Mouse (Mus musculus) common myeloid progenitor, adult 5-6 weeks (primary cell): Measurements from ENCODE around the gene Snx21. TPM values are rescaled to one million over a fixed set of nuclear protein-coding genes. Genes with fewer than 3 reads are reported as not detected.
"Not testable (repeated sequence)": the region's sequence is repeated elsewhere in the genome, so short reads cannot be mapped to it uniquely, and the experiment has no call there.

Source experiments
- ATAC-seq: replicated peaks from 2 replicates; pipeline ENCODE4 v1.8.0; 2016; ENCODE audit warnings: low read depth, mild to moderate bottlenecking, moderate TSS enrichment, inconsistent platforms; ENCODE audit not compliant: poor library complexity, severe bottlenecking
- total RNA-seq: library from RNA; stranded (forward); fragments of 200-1000, 187-1606 nt; gene quantifications from 2 replicates; pipeline ENCODE4 v1.2.3, GENCODE M21; 2017

Snx21 gene
- total RNA-seq, 1 experiment from 2014 or later = 0.23 TPM

DNA sequence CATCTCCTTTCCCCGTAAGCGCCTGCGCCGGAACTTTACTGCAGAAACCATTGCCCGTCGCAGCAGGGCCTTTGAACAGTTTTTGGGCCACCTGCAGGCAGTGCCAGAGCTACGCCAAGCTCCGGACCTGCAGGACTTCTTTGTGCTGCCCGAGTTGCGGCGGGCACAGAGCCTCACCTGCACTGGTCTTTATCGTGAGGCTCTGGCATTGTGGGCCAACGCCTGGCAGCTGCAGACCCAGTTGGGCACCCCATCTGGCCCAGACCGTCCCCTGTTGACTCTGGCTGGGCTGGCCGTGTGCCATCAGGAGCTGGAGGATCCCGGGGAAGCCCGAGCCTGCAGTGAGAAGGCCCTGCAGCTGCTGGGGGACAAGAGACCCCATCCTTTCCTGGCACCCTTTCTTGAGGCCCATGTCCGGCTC is 6.2 kb downstream of the Snx21 start:
- ATAC-seq = no peak

DNA sequence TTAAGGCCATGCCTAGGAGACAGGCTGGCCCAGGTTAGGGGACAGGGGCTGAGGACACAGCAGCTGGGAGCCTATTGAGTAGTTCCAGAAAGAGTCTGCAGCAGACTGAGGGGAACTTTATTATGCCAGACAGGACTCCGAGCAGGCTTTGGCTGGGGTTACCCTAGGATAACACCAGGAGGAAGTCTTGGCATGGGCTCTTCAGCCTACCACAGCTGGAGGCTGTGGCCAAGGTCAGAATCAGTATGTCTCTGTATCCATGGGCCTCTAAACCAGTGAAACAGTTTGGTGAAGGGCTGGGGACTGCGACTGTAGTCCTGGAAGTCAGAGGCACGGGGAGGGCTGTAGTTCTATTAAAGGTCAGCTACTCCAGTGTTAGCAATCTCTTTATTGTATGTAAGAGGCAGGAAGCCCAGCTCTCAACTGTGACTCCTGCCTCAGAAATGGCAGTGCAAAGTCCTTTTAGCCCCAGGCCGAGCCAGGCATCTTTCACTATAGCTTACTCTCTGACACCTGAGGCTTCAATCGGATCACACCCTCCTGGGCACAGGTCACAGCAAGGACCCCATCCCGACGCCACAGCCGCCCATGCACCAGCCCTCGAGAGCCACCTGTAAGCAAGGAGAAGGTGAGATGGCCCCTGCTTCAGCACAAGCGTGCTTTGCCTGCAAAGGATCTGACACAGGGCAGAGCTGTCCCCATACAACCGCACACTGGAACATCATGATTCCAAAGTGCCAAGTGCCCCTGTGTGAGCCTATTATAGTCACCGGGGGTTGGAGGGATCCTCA is 7.0 kb downstream of the Snx21 start:
- no peak for ATAC-seq

DNA sequence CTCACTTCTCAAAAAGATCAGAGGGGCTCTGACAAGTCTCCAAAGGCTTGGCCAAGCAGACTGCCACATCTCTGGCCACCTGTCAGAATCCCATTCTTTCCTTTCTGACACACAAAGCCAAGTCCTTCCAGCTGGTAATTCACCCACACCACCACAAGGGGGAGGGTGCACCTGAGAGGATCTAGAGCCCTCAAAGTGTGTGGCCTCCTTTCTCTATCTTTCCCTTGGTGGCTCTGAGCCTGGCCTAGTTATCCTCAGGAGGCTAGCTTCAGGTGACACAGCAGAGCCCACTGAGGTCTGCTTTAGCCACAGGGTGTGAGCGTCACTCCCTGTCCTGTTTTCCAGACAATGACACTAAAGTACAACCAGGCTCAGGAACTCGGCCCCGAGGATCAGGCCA is 7.6 kb downstream of the Snx21 start:
- peak; percentile 50 for ATAC-seq

DNA sequence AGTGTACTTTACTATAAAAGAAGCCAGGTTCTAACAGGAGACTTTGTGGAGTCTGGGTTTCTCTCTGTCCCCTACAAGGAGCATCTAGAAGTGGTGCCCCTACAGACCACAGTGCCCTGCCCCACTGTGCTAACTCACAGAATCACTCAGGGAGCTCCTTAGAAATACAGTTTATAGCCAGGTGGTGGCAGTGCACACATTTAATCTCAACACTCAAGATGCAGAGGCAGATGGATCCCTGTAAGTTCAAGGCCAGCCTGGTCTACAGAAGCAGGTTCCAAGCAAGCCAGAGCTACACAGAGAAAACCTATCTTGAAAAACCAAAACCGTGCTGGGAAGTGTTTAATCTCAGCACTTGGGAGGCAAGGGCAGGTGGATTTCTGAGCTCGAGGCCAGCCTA is 8.1 kb downstream of the Snx21 start:
- 0 out of 2 replicates have a peak, but pooled peaks have one; percentile 20 for ATAC-seq

DNA sequence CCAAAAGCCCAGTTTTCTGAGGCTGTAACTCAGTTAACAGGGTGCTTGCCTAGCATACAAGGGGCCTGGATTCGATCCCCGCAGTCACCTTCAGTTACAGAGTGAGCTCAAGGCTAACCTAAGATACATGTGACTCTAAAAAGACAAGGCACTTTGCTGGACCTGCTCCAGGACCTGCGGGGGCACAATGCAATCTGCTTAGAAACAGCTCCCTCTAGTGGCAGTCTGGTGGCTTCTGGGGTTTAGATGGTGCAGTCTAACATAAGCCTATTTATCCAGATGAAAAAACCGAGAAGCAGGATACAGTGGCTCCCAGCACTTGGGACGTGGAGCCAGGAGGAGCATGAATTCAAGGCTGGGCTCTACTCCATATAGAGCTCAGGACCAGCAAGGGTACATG is 8.7 kb downstream of the Snx21 start:
- ATAC-seq = peak; percentile 86

DNA sequence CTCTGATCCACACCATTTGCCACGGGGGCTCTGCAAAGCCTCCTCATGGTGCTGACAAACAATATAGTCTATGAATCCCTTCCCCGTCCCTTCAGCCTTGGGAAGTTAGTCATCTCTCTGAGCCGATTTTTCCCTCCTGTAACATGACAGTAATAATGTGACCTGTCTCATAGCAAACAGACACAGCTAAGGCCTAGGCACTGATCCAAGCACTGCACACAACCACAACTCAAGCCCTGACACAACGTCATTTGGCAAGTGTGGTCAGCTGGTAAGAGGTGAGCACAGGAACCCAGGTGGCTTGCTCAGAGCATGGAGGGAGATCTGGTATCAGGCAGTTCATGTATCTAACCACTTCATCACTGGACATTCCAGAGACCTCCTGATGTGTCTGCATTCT is 10.2 kb downstream of the Snx21 start:
- ATAC-seq = no peak

DNA sequence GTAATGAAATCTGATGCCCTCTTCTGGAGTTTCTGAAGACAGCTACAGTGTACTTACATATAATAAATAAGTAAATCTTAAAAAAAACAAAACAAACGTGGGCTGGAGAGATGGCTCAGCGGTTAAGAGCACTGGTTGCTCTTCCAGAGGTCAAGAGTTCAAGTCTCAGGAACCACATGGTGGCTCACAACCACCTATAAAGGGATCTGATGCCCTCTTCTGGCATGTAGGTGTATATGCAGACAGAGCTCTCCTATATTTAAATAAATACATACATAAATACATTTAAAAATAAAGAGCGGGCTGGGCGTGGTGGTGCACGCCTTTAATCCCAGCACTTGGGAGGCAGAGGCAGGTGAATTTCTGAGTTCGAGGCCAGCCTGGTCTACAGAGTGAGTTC is 12.9 kb downstream of the Snx21 start:
- ATAC-seq = not testable (repeated sequence)

DNA sequence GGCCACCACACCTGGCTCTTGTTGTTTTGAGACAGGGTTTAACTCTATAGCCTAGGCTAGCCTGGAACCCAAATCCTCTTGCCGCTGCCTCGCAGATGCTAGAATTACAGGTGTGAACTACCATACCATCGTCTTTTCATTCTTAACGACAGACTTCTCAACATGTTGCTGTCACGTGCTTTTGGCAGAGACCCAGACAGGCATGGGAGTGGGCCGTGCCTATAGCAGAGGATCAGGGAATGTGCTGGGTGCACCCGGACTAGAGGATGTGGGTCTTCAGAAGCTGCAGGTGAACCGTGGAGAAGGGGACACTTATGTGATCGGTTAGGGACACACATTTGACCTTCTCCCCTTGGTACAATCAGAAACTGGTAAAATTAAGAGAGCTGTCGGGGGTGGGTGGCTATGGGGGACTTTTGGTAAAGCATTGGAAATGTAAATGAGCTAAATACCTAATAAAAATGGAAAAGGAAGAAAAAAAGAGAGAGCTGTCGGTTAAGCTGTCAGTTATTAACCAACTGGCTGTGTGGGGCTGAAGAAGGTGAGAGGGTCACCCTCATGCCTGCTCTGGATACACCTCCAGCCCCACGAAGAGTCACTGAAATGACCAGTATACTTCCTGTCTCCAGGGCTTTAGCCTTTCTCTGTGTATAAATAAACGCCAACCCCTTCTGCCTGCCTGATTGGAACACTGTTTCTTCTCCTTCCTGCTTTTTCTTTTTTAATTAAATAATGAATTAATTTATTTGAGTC is 14.8 kb downstream of the Snx21 start:
- ATAC-seq = no peak

DNA sequence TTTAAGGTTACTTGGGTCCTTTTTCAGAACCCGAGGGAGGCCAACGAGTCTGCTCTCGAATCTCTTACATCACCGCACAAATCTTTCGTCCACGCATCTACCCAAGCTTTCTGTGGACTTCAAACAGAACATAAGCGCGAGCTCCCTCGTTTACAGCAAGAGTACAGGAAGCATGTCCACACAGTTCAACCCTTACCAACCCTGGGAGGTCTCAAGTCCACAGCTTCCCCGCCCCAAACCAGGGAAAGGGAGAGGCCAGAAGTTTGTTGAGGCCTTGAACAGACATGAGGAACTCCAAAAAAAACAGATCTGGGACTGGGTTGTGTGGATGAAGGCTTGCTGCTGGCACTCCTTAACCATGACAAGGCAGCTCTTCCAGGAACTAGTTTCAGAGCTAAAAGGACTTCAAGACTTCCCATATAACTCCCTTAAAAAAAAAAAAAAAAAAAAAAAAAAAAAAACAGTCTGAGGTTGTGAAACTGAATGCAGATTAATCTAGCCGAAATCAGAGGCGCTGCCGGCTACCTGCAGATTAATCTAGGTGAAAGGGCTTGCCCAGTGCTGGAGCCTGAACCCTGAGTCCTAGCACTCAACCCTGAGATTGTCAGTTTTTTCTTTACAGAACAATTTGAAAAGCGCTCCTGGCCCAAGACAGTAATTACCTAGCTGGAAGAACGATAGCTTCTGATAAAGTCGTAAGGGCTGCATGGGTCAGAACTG is 17.7 kb downstream of the Snx21 start:
- no peak for ATAC-seq

DNA sequence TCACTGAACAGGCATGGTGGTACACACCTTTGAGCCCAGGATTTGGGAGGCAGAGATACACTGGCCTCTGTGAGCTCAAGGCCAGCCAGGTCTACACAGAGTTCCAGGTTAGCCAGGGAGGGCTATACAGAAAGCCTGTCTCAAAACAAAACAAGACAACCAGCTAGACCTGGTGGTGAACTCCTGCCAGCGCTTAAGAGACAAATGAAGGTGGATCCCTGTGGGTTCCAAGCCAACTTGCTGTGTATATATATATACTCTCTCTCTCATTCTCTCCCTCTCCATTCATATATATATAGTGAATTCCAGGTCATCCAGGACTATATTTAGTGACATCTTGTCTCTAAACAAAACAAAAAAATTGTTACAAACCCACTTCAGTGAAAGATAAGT is 18.3 kb downstream of the Snx21 start:
- ATAC-seq = no peak

DNA sequence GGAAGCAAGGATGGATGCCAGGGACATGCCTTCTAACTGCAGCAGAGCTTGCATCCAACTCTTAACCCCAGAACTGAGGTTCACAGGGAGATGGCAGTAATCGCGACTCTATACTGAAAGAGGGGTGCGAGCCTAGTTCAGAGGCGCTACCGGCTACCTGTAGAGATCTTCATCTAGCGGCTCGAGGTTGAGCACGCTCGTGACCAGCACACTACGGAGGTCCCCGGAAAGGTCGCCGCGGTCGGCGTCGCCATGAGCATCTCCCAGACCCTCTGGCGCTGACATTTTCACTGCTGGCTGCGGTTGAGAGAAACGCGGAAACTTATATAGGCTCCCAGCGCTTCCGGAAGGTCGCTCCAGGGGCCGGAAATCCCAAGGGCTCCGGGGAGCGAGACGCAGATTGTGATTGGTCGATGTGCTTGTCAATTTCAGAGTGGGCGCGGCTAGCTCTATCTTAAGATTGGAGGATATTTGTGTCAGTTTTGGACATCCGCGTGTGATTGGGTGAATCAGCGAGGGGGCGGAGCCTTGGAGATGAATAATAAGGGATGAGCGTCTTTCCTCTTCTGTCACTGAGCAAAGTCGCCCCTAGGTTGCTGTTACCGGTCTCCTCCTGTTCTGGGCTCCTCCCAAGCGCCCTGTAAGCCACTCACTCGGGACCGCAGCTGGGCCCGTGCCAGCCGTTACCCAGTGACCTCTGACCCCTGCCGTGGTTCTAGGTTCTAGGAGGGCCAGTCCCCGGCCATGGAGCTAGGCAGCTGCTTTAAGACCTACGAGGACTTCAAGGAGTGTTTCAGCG is 19.1 kb downstream of the Snx21 start, which contains the start of the genes Acot8 and Zswim3:
Gene Acot8 (minus strand): TSS at position 350 of the 799 bp plus-strand sequence.
Gene Zswim3 (plus strand): TSS at position 566 of the 799 bp plus-strand sequence.
- peak; percentile 95 for ATAC-seq

DNA sequence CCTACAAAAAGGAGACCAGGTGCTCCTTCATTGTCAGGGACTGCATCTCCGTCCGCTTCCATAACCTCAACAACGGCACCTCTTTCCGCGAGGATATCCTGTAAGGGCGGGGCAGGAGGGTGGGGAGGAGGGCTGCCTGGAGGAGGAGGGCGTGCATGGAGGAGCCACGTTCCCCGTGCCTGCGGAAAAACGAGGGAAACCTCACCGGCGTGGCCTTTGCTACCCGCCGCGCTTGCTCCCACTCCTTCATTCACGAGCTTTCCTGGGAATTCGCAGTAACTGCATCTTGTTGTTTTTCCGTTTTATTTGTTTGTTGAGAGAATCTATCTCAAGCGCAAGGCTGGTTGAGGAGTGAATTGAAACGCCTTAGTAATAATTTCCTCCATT is 19.7 kb downstream of the Snx21 start:
- peak; percentile 38; the same call in 1 of the 2 replicates for ATAC-seq

DNA sequence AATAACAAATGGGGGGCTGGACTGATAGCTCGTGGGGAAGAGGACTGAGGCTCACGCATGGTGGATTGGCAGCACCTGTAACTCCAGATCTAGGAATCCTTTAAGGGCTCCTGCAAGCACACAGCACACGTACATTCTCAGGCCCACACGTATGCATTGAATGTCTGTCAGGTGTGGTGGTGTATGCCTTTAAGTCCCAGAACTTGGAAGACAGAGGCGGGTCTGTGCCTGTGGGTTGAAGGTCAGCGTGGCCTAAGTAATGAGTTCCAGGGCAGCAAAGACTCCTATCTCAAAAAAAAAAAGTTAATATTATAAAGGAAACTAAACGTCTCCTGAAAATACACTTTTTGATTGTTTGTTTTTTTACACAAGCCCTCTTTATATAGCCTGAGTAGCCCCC is 21.0 kb downstream of the Snx21 start:
- no peak for ATAC-seq

DNA sequence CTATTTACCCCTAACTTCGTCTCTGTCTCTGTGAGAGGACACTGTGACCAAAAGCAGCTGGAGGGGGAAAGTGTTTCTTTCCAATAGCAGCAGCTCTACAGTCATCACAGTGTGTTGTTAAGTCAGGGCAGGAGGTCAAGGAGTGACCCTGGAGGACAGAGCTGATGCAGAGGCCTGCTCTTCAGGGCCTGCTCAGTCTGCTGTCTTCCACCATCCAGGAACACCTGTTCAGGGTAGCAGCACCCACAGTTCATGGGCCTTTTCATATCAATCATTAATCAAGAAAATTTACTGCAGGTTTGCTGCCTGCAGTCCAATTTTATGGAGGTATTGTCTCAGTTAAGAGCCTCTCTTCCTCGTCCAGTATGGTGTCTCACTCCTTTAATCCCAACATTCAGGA is 27.9 kb downstream of the Snx21 start:
- no peak for ATAC-seq

DNA sequence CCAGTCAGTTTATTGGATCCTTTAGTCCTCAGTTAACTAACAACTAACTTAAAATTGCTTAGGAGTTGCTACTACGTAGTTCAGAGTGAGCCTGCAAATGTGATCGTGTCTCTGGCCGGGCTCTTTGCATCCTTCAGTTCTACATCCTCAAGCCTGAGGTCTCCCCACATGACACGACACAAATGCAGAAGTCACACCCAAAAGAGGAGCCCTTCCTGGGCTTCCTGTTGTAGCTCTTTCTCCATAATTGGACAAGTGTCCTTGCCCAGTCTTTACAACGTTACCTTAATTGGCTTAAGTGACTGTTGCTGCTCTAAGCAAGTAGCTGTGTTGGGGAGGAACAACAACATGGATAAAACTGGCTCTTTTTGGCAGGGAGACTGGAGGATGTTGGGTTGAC is 29.7 kb downstream of the Snx21 start:
- peak; percentile 75 for ATAC-seq

DNA sequence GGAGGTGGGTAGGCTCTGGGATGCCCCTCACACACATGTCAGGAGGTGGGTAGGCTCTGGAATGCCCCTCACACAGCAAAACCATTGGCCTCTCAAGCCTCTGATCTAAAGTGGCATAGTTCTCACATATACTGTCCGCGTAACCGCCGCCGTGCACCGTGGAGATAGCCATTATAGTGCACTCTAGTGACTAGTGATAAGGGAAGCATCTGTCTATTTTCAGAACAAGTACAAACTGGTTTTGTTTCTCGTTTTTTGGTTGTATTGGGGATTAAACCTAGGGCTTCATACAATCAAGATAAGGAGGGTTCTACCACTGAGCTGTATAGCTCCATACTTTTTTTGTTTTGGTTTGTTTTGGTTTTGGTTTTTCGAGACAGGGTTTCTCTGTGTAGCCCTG is 30.2 kb downstream of the Snx21 start:
- peak; percentile 29; the same call in 1 of the 2 replicates for ATAC-seq

DNA sequence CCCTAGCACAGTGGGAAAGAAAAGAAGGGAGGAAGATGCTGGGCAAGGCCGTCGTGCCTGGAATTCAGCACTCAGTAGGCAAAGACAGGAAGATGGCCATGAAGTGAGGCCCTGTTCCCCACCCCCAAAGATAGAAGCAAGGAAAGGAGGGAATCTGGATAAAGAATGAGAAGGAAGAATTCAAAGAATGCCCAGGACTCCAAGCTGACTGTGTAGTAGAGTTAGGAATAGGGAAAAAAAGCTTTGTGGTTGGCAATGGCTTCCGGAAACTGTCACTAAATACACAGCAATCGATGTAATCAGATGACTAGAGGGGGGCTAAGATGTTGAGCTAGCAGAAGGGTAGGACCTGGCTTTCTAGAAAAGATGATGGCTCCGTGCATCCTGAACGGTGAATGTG is 31.6 kb downstream of the Snx21 start:
- no peak for ATAC-seq

DNA sequence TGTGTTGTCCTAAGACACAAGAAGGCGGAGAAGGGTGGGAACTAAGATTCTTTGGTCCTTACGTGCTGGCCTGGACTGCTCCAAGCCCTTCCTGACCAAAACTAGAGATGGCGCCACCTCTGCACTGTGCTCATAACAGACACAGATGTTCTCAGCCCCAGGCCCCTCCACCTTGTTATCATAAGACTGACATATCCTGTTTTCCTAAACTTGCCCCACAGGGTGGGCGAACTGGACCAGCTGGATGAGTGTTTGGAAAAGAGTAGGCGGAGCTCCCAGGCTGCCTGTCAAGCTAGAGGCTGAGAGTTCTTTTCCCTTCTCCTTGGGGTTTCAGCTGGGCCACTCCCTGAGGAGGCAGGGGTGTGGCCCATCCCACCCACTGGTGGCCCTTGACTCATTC is 32.1 kb downstream of the Snx21 start:
- ATAC-seq = no peak

DNA sequence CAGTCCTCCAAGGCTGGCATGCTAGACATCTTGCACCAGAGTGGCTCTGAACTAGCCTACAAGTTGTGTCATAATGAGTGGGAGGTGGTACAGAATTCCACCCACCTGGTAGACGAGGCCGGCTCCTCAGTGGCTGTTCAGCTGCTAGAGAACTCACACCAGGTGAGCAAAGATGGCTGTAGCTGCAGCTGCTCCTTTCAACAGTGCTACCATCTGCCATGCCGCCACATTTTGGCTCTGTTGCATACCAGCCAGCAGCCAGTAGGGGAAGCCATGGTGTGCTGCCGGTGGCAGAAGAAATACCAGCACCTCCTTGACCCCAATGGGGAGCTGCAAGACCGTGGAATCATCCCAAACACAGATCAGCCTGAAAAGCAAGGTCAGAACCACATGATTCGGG is 35.4 kb downstream of the Snx21 start:
- no peak for ATAC-seq

DNA sequence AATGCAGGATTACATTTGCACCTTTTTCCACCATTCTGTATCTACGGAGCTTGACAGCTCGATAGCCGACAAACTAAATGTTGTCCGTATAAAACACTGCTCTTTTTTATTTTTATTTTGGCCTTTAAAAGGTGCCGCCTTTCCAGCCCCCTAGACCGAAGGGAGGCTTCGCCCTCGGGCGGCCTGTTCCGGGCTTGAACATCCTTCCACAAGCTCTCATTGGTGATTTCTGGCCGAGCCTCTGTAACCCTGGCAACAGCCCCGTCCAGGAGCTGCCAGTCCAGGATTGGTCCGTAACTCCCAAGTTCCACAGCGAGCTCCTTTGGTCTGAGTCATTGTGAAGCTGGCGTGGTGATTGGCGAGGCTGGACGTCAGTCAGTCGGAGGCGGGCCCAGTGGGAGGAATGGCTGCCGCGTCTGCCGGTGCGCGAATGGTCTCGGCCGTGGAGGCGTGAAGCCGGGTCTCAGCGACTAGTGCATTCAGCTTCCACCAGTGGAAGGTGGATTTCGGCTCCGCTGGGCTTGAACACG is 37.1 kb downstream of the Snx21 start, which contains the start of gene Zswim1:
Gene Zswim1 (plus strand): TSS at position 51 of the 530 bp plus-strand sequence.
- peak; percentile 99 for ATAC-seq
